Mouse (Mus musculus) liver, embryonic 14.5 days (tissue): ENCODE results near the gene Mtf1.

Experiments used
- CTCF ChIP-seq: IDR thresholded peaks from 2 replicates; pipeline ENCODE4 v1.5.1; 2016; ENCODE audit warnings: antibody characterized with exemption, low read depth, control low read depth
- EP300 ChIP-seq: IDR thresholded peaks from 2 replicates; pipeline ENCODE4 v1.6.1; 2016; ENCODE audit warnings: antibody characterized with exemption, low read depth

- TF ChIP-seq CTCF = no peak
- TF ChIP-seq EP300 = no peak
Observed at GRCm38 (mm10) chr4:124856294-124856693, 54.4 kb downstream of the Mtf1 start.
